Mouse (Mus musculus) cerebellum, adult 2 months (tissue): ENCODE measurements around the gene Ghr. TPM values are rescaled to one million over a fixed set of nuclear protein-coding genes. Genes with fewer than 3 reads are reported as not detected.

Source experiments
- DNase-seq, 2 experiments: peaks; one replicate each; pipeline ENCODE4 v3.0.0; 2021
- H3K27ac ChIP-seq: fragments of 200-500 bp; 2 replicates; pipeline ENCODE4 v1.5.1; 2012; ENCODE audit warnings: low read length, control low read depth, inconsistent platforms; ENCODE audit not compliant: insufficient read depth
- H3K27me3 ChIP-seq: fragments of 200-500 bp; 2 replicates; pipeline ENCODE4 v1.6.1; 2012; ENCODE audit warnings: inconsistent platforms, mild to moderate bottlenecking, low read length, moderate library complexity; ENCODE audit not compliant: control insufficient read depth, insufficient read depth
- H3K4me1 ChIP-seq: fragments of 200-500 bp; 2 replicates; pipeline ENCODE4 v1.6.1; 2011; ENCODE audit warnings: low read length; ENCODE audit not compliant: control insufficient read depth, insufficient read depth
- H3K4me3 ChIP-seq: fragments of 200-500 bp; replicated peaks from 2 replicates; pipeline ENCODE3; 2011; ENCODE audit warnings: mild to moderate bottlenecking, low read depth, low read length, control low read depth; ENCODE audit not compliant: insufficient read depth
- CTCF ChIP-seq: fragments of 200-500 bp; IDR thresholded peaks from 2 replicates; pipeline ENCODE4 v1.5.1; 2011; ENCODE audit warnings: low read depth, mild to moderate bottlenecking, control low read depth, low read length, moderate library complexity, borderline replicate concordance; ENCODE audit not compliant: insufficient read depth
- POLR2A ChIP-seq: fragments of 200-500 bp; IDR thresholded peaks from 2 replicates; pipeline ENCODE4 v1.6.1; 2011; ENCODE audit warnings: low read length, control low read depth, borderline replicate concordance; ENCODE audit not compliant: insufficient read depth
- WGBS: fragments of 180-500 bp; shearing (Covaris S2); methylation state at CpG from one replicate; pipeline ENCODE4 v1.1.7; 2018; 5-methylcytosine and 5-hydroxymethylcytosine counted together
- polyA plus RNA-seq: library from polyadenylated mRNA; depleted of rRNA; stranded (reverse); fragments of >200 nt; gene quantifications from 2 replicates; pipeline ENCODE4 v1.2.3, GENCODE M21; 2012

Ghr gene
- polyA plus RNA-seq, 1 experiment = 5.0 TPM

GRCm38 (mm10) chr15:3269996-3270645 is 313.2 kb downstream of the Ghr start:
- no peaks in the 10 kb centered on the region for H3K4me1 ChIP-seq
- H3K27me3 ChIP-seq = no peaks in the 10 kb centered on the region
- no peak overlapping the region for H3K27ac ChIP-seq
- no peak overlapping the region for H3K4me3 ChIP-seq
- TF ChIP-seq CTCF = no peak
- TF ChIP-seq POLR2A = no peak
- WGBS = 17% methylated on average over 6 of the region's 6 CpGs
- no peak for DNase-seq

GRCm38 (mm10) chr15:3269496-3269895 is 313.8 kb downstream of the Ghr start:
- Histone ChIP-seq H3K4me1 (no peaks in the 10 kb centered on the region), H3K4me3 (no peak overlapping the region), H3K27ac (no peak overlapping the region), H3K27me3 (no peaks in the 10 kb centered on the region)
- TF ChIP-seq CTCF = no peak
- TF ChIP-seq POLR2A = no peak
- no peak for DNase-seq
- 89% methylated on average over 4 of the region's 4 CpGs for WGBS

- Histone ChIP-seq H3K27ac (no peak within 1 kb of the TSS), H3K4me1 (no peaks in the 10 kb centered on the region), H3K27me3 (no peaks in the 10 kb centered on the region), H3K4me3 (no peak within 1 kb of the TSS)
- 85% methylated on average over 6 of the region's 6 CpGs for WGBS
- DNase-seq = no peak
- TF ChIP-seq CTCF (no peak), POLR2A (no peak)
Observed at GRCm38 (mm10) chr15:3268247-3268646, 315.0 kb downstream of the Ghr start, which contains the start of gene Selenop. Selenop (plus strand) TSS chr15:3268547.
